Mouse (Mus musculus) liver (tissue): ENCODE data around the gene Nlrc4.

Experiments used
- DNase-seq: peaks from one replicate; pipeline ENCODE4 v3.0.0-alpha.2; 2020; ENCODE audit warnings: mixed read lengths

Gene Nlrc4

DNA sequence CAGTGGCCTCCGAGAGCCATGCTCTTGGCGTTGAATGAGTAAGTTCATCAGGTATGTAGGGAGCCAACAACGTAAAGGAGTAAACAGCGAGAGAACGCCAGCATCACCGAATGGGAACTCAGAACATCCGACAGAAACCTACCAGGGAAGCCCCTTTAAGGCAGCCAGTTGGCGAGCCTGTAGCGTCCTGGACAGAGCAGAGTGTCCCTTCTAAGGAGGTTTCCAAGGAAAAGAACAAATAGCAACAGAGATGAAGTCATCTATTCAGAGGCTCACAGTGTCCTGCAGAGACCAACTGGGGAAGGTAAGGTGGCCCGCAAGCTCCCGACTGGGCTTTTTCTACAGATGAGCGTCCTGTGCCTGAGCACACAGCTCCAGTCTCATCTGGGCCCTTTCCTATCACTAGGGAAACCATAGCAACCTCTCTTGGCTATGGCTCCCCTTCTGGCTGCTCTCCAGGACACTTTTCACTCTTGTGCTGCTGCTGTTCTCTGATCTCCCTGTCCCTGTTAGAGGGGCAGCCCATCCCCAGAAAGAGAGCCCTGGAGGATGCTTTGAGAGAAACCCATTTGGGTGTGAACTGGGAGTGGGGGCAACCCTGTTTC lies 34.4 kb downstream of the Nlrc4 start:
- DNase-seq = no peak

DNA sequence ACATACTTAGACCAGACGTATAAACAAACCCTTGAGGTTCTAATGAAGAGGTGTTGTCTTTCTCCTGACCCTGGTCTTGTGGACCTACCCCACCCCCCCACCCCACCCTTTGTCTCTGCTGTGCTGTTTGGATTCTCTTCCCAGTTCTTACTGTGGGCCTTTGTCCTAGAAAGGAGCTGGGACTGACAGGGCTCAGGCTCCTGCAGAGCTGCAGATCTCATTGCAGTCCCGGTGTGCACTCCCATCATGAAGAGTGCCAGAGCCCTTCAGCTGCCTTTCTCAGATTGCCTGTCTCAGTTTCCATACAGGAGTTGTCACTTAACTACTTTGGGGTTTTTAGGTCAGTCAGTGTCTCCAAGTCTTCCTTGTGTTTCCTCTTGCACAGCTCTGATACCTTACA lies 38.3 kb downstream of the Nlrc4 start:
- no peak for DNase-seq

- DNase-seq = no peak
Observed at GRCm38 (mm10) chr17:74418171-74418570, 40.8 kb downstream of the Nlrc4 start.

DNA sequence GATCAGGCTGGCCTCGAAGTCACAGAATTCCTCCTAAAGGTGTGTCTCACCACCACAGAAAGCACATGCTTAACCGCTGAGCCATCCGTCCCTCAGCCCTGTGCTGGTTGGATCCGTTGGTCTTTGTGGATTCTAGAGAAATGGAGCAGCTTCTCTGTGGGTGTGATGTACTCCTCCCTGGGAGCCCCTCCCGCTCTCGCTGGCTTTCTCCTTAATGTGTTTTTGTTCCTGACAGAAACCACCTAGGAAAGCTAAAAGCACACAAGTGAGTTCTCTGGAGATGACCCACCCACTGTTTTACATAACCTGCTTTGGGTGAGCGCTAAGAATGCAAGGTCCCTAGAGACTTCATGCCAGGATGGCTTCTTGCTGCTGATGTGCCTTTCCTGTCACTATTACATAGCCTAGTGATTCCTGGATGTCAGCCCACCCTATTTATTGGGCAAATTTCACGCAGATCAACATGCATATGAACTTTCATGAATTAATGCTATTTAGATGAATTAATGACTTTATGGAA lies 42.0 kb downstream of the Nlrc4 start:
- no peak for DNase-seq

DNA sequence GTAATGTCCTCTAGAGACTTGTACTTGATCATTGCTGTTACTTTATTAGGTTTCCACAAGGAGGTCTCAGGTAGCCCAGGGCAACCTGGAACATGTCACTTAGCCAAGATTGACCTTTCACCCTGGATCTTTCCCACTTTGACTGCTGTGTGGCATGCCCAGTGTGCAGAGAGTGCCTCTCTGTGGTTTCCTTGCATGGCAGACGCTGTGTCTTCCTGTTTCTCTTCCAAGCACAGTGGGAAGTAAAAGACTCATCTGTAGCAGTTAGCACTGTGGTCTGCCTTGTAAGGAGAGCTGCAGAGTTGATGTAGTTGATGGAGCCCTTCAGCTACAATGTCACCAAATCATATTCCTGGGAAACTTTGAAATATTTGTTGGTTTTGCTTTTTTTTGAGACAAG lies 44.3 kb downstream of the Nlrc4 start:
- DNase-seq = no peak

DNA sequence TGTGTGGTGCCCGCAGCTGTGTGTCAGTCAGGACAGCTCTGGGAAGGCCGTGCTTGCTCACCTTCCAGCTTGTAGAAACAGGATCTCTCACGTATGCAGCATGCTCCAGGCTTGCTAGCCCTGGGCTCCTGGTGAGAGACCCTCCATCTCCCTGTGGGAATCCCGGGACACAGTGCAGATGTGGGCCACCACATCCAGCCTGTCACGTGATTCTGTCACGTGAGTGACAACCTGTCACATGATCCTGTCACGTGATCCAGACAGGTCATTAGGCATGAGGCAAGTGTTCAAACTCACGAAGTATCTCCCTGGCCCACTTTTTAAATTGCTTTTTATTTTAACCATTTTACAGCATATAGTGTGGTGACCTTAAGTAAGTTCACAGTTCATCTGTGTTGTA lies 45.6 kb downstream of the Nlrc4 start:
- DNase-seq = no peak

GRCm38 (mm10) chr17:74409722-74410121 lies 49.2 kb downstream of the Nlrc4 start:
- no peak for DNase-seq

DNA sequence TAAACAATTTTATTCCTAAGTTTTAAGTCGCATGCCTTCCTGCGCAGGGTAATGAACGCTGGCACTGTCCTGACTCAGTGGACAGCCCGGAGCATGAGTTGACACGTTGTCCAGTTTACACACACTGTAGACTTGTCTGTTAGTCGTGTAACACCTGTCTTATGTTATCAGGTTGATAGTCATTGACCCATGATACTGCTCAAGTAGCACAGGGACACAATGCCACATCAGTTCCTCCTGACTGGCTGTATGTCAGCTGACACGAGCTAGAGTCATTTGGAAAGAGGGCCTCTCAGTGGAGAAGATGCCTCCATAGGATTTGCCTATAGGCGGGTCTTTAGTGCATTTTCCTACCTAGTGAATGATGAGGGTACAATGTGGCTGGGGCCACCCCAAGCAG lies 52.5 kb downstream of the Nlrc4 start:
- no peak for DNase-seq

DNA sequence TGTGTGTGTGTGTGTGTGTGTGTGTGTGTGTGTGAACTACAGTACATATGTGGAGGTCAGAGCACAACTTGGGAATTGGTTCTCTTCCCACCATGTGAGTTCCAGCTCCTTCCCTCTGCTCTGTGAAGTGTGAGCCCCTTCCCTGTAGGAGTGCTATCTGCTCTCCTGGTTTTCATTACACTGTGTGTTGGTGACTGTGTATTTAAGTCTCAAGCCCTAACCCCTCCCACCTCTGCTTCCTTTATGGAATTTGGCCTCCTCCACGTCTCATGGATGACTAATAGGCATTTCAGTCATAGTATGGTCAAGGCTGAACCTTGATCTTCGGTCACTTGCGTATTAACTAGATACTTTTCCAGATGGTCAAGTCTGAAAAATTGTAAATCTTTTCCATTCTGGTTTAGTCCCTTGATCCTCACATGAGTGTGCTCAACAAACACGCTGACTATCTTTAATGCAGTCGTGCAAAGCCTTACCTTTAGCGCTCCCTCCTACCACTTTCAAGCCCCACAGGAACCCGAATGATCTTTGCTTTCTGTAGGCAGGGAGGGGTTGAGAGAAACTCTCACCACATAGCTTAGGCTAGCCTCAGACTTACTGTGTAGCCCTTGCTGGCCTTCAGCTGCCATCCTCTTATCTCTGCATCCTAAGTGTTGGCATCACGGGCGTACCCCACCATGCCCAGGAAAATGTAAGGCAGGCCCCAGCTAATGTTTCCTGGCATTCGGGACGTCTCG lies 56.3 kb downstream of the Nlrc4 start:
- no peak for DNase-seq

DNA sequence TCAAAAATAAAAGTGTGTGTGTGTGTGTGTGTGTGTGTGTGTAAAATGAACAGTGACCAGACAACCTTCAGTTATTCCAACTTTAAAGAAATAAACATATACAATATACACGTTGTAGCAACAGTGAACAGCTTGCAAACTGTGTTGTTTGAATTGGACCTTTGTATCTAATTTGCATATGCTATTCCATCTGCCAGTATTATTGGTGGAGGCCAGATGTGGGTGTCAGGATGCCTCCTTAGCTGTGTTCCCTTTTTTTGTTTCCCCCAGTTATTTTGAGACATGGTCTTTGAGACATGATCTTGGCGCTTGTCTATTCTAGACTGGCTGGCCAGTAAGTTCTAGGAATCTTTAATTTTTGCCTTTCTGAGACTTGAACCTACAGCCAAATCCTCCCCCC lies 61.8 kb downstream of the Nlrc4 start:
- no peak for DNase-seq

DNA sequence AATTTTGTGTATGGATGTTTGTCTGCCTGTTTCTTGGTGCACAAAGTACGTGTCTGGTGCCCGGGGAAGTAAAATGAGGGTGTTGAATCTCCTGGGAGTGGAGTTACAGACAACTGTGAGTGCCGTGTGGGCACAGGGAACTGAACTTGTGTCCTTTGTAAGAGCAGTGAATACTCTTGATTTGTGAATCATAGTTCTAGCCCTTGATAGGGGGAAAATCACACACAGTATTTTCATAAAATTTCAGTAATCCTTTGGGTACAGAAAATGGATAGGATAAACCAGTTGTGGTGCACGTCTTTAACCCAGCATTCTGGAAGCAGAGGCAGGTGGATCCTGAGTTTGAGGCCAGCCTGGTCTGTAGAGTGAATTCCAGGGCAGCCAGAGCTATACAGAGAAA lies 62.2 kb downstream of the Nlrc4 start:
- no peak for DNase-seq

DNA sequence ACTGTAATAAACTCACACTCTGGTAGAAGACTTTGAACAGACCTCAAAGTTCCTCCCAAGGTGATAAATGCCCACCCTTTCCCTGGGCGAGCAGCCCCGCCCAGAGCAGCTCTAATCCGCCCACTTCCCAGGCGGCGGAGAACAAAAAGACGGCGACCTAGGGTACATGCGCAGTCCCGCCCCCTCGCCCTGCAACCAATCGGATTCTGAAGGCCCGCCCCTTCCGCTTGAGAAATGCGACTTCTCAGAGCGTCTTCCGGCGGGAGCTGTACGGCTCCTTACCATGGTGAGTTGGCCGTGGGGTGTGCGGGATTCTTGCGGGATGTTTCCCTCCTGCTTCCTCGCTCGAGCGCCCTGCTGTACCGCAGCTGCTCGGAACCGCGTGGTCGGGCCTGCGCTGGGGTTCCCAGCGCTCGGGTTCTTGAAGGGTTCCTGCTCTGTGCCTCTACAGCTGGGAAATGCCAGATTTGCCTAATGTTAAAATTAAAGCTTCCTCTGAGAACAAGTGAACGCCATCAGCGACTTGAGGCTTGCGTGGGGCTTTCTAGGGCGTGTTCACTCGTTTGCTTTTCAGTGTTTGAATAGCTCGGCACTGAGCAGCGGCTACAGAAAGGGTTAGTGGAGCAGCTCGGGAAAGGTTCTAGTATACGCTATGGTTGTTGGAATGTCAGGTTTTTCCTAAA lies 63.4 kb downstream of the Nlrc4 start, which contains the start of gene Slc30a6:
Slc30a6 (plus strand) TSS at position 226 of the 683 bp plus-strand sequence.
- DNase-seq = peak; percentile 98

DNA sequence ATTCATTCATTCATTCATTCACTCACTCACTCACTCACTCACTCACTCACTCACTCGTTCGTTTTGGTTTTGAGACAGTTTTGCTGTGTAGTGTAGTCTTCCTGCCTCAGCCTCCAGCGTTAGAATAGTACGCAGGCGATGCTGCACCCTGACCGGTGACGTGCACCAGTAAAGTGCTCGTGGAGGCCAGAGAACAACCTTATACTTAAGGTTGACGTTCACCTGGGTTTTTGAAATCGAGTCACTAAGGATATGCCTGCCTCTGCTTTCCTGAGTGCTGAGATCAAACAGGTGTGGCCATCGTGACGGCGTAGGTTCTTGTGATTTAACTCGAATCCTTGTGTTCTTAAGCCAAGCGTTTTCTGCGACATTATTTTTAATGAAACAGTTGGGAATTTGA lies 64.1 kb downstream of the Nlrc4 start:
- DNase-seq = peak; percentile 15

DNA sequence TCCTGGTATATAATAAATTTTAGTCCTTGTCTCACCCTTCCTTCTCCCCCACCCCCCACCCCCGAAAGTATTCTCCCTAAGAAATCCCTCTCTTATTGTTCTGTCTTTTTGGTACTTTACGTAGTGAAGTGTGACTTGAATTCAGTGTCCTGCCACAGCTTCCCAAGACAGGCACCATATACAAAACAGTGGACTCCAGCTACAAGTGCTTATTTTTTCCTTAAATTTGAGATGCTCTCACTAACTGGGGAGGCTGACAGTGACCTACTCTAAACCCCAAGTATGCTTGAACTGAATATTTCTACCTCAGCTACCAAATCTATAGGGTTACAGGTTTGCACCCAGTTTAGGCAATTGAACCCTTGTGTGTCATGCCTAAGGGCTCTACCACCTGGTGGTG lies 64.6 kb downstream of the Nlrc4 start:
- DNase-seq = no peak

DNA sequence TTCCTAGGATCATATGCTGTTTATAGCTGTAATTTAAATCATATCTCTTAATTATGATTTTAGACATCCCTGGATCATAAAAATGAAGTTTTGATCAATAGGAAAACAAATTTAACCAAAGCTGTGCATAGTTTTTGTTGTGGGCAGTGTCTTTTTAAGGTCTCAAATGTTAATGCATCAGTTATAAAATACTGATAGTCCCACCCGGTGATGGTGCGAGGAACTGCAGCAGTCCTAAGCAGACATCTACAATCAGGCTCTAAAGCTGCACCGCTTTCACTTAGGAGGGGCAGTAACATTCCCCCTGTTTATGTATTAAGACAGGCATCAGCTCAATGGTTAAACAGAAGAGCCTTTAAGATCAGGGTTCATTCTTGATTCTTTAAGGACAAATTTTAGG lies 69.1 kb downstream of the Nlrc4 start:
- no peak for DNase-seq

DNA sequence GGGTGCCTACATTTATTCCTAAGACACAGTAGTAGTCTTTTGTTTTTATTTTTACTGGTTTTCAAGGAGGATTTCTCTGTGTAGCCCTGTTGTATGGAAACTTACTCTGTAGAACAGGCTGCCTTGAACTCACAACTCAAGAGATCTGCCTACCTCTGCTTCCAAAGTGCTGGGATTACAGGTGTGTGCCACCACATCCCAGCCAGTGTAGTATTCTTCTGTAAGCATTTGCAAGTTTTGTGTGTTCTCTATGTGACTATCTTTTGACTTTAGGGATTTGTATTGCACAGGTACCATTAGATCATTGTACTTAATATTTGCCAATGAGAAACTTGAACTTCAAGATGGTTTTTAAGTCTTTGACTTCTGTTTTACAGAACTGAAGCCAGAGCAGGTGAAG lies 72.3 kb downstream of the Nlrc4 start:
- DNase-seq = no peak

DNA sequence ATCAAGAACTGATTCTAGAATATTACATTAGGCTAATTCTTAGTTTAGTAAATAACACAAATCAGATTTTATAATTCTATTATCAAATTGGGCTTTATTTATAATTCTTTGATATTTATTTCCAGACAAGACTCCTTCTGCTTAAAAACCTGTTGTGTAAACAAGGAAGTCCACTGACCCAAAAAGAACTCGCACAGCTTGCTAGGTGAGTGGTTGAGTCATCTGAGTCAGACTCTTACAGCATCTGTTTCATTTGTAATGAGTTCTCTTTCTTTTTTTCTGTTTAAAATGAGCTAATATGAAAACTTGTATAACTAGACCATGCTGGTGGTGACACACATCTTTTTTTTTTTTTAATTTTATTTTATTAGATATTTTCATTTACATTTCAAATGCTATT lies 82.0 kb downstream of the Nlrc4 start:
- DNase-seq = no peak
